Mouse (Mus musculus): ENCODE data around the gene Fxr2. TPM values are rescaled to one million over a fixed set of nuclear protein-coding genes. Genes with fewer than 3 reads are reported as not detected.
"Not testable (repeated sequence)": the region's sequence is repeated elsewhere in the genome, so short reads cannot be mapped to it uniquely, and the experiment has no call there.

Fxr2 gene
- total RNA-seq, 4 experiments from 2014 or later = 132 to 147 (median 140) TPM

- DNase-seq (ENCODE audit: low spot score in 2 of 2) = no peak
Measured at GRCm38 (mm10) chr11:69609416-69609815, 23.4 kb upstream of the Fxr2 start.

- no peak for DNase-seq (ENCODE audit: low spot score in 2 of 2)
Measured at GRCm38 (mm10) chr11:69610899-69611298, 21.9 kb upstream of the Fxr2 start.

DNA sequence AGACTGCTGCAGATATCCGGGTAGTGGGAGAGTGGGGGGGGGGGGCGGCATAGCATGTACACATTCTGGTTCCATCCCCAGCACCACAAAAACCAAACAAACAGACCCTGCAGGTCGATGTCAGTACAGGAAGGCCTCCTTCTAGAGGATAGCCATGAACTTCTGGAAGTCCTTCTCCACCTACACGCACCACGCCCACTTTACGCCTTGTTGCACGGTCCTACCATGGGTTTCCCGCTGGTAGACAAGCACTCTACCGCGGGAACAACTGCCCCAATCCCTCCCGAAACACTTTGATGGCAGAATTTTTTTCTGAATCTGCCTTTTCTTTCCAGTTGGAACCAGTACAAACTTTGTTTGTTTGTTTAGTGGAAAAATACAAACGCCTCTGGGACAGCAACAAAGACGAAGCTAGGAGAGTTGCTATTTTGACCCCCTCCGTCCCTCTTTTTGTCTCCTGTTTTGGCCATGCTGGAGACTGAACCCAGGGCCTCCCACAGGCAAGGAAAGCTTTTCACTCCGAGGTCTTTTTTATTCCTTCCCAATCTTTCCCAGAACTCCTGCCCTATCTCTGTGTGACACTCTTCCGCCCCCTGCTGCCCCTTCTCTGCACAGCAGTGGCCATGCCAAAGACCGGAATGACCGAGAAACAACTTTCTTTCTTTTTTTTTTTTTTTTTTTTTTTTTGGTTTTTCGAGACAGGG is 19.1 kb upstream of the Fxr2 start:
- peak; percentile 37 to 72 for DNase-seq (ENCODE audit: low spot score in 2 of 2)

DNA sequence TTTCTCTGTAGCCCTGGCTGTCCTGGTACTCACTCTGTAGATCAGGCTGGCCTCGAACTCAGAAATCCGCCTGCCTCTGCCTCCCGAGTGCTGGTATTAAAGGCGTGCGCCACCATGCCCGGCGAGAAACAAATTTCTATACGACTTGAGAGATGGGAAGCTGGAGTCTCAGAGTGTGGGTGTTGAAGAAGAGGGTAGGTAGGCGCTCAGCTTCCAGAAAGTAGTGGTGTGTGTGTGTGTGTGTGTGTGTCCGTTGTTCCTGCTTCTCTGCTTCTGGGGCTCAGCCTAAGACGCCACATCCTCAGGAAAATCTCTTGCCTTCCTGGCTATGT is 18.6 kb upstream of the Fxr2 start:
- not testable (repeated sequence) for DNase-seq (ENCODE audit: low spot score in 2 of 2)

GRCm38 (mm10) chr11:69616781-69617180 is 16.0 kb upstream of the Fxr2 start:
- DNase-seq (ENCODE audit: low spot score in 2 of 2) = no peak

DNA sequence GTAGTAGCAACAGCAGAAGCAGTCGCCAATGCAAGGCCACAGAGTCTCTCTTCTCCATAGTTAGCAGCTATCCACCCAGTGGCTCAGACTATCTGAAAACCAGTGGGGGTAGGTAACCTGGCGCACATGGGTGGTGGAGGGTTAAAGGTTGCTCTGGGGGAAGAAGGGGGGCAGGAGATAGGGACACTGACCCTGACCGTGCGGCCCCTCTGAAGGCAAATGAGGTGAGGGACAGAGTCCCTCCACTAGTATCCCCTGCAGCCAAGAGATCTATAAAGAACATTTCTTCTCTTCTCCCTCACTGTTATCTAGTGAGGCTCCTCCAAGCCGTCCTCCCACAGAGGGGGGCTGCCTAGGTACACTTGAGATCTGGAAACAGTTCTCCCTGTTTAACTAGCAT is 15.0 kb upstream of the Fxr2 start, which contains the start of gene Shbg:
Gene Shbg (minus strand): TSS at position 101 of the 400 bp plus-strand sequence.
- no peak for DNase-seq (ENCODE audit: low spot score in 2 of 2)

GRCm38 (mm10) chr11:69620394-69621081 is 12.3 kb upstream of the Fxr2 start:
- DNase-seq (ENCODE audit: low spot score in 2 of 2) = no peak

GRCm38 (mm10) chr11:69621571-69622268 is 11.1 kb upstream of the Fxr2 start, which contains the start of gene Sat2:
Gene Sat2 (plus strand): TSS chr11:69622024.
- DNase-seq (ENCODE audit: low spot score in 2 of 2) = no peak

- no peak for DNase-seq (ENCODE audit: low spot score in 2 of 2)
Measured at GRCm38 (mm10) chr11:69622406-69622805, 10.4 kb upstream of the Fxr2 start.

- DNase-seq (ENCODE audit: low spot score in 2 of 2) = no peak
Measured at GRCm38 (mm10) chr11:69623006-69623405, 9.8 kb upstream of the Fxr2 start.

DNA sequence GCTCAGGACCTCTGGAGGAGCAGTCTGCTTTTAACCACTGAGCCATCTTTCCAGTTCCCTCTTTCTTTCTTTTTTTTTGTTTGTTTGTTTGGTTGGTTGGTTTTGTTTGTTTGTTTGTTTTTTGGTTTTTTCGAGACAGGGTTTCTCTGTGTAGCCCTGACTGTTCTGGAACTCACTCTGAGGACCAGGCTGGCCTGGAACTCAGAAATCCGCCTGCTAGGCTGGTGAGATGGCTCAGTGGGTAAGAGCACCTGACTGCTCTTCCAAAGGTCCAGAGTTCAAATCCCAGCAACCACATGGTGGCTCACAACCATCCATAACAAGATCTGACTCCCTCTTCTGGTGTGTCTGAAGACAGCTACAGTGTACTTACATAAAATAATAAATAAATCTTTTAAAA is 8.5 kb upstream of the Fxr2 start:
- not testable (repeated sequence) for DNase-seq (ENCODE audit: low spot score in 2 of 2)

DNA sequence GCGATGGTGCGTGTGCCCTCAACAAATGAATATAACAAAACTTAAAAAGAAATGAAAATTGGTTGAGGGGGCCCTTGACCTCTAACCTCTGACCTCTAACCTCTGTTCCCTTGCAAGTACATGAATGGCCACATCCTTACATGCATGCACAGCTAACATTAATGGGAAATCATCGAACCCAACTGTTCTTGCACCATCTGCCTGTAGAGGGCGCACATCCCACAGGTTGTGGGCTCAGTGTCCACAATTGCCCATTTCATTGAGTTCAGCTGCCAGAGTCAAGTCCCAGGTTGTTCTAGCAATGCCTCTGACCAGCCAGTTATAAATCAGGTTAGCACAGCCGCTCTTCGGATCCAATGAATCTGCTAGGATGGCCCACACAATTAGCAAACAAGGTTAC is 4.5 kb upstream of the Fxr2 start:
- DNase-seq (ENCODE audit: low spot score in 2 of 2) = peak in 1 of 2 experiments; percentile 61

GRCm38 (mm10) chr11:69629802-69630201 is 3.0 kb upstream of the Fxr2 start:
- no peak for DNase-seq (ENCODE audit: low spot score in 2 of 2)

GRCm38 (mm10) chr11:69633128-69633866 is 507 bp downstream of the Fxr2 start:
- DNase-seq (ENCODE audit: low spot score in 2 of 2) = peak in 1 of 2 experiments; percentile 48

GRCm38 (mm10) chr11:69635471-69635870 is 2.7 kb downstream of the Fxr2 start:
- no peak for DNase-seq (ENCODE audit: low spot score in 2 of 2)

- no peak for DNase-seq (ENCODE audit: low spot score in 2 of 2)
Measured at GRCm38 (mm10) chr11:69645860-69646259, 13.1 kb downstream of the Fxr2 start.

- DNase-seq (ENCODE audit: low spot score in 2 of 2) = no peak
Measured at GRCm38 (mm10) chr11:69653399-69653798, 20.6 kb downstream of the Fxr2 start.

DNA sequence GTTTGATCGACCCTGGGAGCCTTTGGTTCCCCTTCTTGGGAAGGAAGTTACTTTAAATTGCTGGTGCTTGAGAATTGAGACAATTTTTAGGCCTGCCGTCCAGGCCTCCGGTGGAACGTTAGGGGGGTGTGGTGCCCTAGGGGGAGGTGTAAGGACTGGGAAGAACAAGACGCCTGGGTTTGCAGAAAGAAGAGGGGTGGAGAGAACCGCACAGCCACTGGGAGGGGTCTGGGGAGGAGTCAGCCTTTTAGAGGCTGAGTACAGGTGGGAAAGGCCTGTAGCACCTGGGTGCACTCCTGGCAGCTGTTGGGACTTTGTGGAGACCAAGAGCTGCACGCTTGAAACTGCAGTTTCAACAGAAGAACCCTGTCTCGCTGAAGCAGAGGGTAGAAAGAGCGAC is 22.0 kb downstream of the Fxr2 start:
- no peak for DNase-seq (ENCODE audit: low spot score in 2 of 2)

DNA sequence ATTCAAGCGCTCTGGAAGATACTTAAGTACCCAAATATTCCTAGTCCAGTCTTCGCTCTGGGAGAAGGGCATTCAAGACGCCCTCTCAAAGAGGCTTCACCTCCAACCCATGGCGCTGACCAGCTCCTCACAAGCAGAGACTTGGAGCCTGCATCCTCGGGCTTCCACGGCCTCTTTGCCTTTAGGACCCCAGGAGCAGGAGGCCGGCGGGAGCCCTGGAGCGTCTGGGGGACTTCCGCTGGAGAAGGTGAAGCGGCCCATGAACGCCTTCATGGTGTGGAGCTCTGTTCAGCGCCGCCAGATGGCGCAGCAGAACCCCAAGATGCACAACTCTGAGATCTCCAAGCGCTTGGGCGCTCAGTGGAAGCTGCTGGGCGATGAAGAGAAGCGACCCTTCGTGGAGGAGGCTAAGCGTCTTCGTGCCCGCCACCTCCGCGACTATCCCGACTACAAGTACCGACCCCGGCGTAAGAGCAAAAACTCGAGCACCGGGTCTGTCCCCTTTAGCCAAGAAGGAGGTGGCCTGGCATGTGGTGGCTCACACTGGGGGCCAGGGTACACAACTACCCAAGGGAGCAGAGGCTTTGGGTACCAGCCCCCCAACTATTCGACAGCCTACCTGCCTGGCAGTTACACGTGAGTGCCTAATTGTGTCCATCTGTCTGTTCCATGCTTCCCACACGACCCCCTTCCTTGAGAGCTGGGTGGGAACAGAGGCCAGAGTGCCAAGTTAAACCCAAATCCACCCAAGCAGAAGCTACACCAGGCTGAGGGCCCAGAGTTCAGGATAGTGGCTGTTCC is 22.7 kb downstream of the Fxr2 start, which contains the start of gene Sox15:
Gene Sox15 (plus strand): TSS at position 51 of the 801 bp plus-strand sequence.
- peak in 1 of 2 experiments; percentile 62 for DNase-seq (ENCODE audit: low spot score in 2 of 2)

DNA sequence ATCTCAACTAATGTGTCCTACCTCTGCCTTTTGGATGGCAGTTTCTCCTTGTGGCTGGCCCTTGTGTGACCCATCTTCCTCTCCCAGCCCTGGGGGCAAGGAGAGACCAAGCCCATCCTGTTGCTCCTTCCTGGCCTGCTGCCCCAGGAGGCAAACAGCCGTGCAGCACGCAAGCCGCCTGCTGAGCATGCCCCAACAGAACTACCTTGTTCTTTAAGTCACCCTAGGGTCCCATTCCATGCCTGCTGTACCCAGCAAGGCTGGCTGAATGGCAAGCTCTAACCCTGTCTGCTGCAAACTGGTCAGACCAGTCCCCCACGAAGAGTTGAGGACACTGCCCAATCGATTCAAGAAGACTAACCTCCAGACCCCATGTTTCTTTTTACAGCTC is 23.3 kb downstream of the Fxr2 start:
- DNase-seq (ENCODE audit: low spot score in 2 of 2) = no peak
